Mouse (Mus musculus) lung, postnatal 0 days (tissue): ENCODE measurements at regions not wholly inside any gene's neighbourhood (a gene's known extent, or its start where the extent isn't known, plus 50 kb on each side); places are given as distances from the start of the nearest gene placed in this dataset.

ENCODE experiments used
- ATAC-seq: fragments of 200-750 bp; cut with Nextera tagmentation; 2 replicates; pipeline ENCODE4 v1.8.0; 2017; ENCODE audit warnings: moderate library complexity
- DNase-seq: peaks from one replicate; pipeline ENCODE4 v3.0.0-alpha.2; 2016; ENCODE audit warnings: low spot score
- H3K27ac ChIP-seq: fragments of 300-500 bp; sonication (generic); 2 replicates; pipeline ENCODE4 v1.5.1; 2014; ENCODE audit warnings: antibody characterized with exemption, mild to moderate bottlenecking, low read length, mixed read lengths
- H3K27me3 ChIP-seq: fragments of 300-500 bp; sonication (generic); replicated peaks from 2 replicates; pipeline ENCODE4 v1.6.1; 2014; ENCODE audit warnings: low read length, mixed read lengths; ENCODE audit not compliant: insufficient read depth
- H3K36me3 ChIP-seq: fragments of 300-500 bp; sonication (generic); 2 replicates; pipeline ENCODE4 v1.6.1; 2014; ENCODE audit warnings: low read length, mixed read lengths; ENCODE audit not compliant: insufficient read depth
- H3K4me1 ChIP-seq: fragments of 300-500 bp; sonication (generic); 2 replicates; pipeline ENCODE4 v1.6.1; 2014; ENCODE audit warnings: antibody characterized with exemption, low read depth, low read length, mixed read lengths; ENCODE audit not compliant: insufficient read depth
- H3K4me2 ChIP-seq: fragments of 300-500 bp; sonication (generic); replicated peaks from 2 replicates; pipeline ENCODE4 v1.6.1; 2014; ENCODE audit warnings: low read depth, mild to moderate bottlenecking, low read length, moderate library complexity, mixed read lengths
- H3K4me3 ChIP-seq: fragments of 300-500 bp; sonication (generic); 2 replicates; pipeline ENCODE4 v1.5.1; 2014; ENCODE audit warnings: low read depth, low read length
- H3K9ac ChIP-seq: fragments of 300-500 bp; sonication (generic); replicated peaks from 2 replicates; pipeline ENCODE4 v1.6.1; 2014; ENCODE audit warnings: low read depth, mild to moderate bottlenecking
- H3K9me3 ChIP-seq: fragments of 300-500 bp; sonication (generic); 2 replicates; pipeline ENCODE4 v1.6.1; 2016; ENCODE audit warnings: low read length, mixed read lengths
- CTCF ChIP-seq: IDR thresholded peaks from 2 replicates; pipeline ENCODE4 v1.5.1; 2016; ENCODE audit warnings: antibody characterized with exemption, mild to moderate bottlenecking
- EP300 ChIP-seq: IDR thresholded peaks from 2 replicates; pipeline ENCODE4 v1.6.1; 2016; ENCODE audit warnings: antibody characterized with exemption, mild to moderate bottlenecking, control low read depth
- WGBS: fragments of 180-500 bp; shearing (Covaris S2); extraction: QIAGEN DNeasy Blood & Tissue Kit; methylation state at CpG from one replicate; pipeline ENCODE4 v1.1.7; 2014; 5-methylcytosine and 5-hydroxymethylcytosine counted together

DNA sequence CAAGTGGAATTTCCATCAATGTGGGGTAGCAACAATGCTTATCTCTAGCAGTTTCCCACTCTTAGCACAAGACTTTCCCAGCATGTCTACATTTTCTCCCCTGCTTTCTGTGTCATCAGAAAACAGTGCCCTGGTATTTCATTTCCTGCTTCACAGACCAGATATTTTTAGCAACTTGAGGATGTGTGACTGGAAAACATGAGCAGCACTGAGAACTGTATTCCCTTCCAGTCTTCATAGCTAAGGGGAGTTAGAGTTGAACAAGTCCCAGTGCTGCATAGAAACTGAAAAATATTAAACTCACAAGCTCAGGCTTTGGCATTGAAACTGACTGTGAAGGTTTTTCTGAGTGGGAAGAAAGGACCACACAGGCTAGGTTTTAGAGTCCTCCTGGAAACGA is 73.7 kb upstream of the App start:
- 43% methylated on average over 1 of the region's 1 CpGs for WGBS
- ATAC-seq (no peak), DNase-seq (no peak)
- H3K4me2 ChIP-seq: no peak overlapping the region
- H3K36me3 ChIP-seq: no peaks in the 10 kb centered on the region
- TF ChIP-seq EP300 (no peak), CTCF (no peak)
- H3K9me3 ChIP-seq: no peaks in the 10 kb centered on the region
- H3K27me3 ChIP-seq: no peaks in the 10 kb centered on the region
- H3K4me3 ChIP-seq: no peak overlapping the region
- H3K4me1 ChIP-seq: no peaks in the 10 kb centered on the region
- H3K9ac ChIP-seq: no peak overlapping the region
- H3K27ac ChIP-seq: no peak overlapping the region

DNA sequence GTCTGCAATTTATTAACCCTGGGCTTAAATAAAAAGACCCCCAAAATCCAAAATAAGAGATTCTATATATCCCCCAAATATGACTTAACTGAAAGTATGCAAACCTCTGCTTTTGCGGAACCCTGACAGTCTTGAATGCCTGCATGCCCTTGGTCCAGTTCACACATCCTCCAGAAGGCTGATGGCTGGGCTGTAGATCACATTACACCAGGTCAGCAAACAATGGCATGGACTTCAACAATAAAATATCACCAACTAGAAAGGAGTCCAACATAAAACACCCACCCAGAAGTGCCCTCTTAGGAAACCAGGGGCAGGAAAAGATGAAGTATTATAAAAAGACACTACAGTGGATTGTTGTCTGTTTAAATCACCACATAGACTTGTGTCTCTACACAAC is 59.5 kb upstream of the App start:
- Histone ChIP-seq H3K4me2 (no peak overlapping the region), H3K36me3 (no peaks in the 10 kb centered on the region), H3K9me3 (no peaks in the 10 kb centered on the region), H3K4me1 (no peaks in the 10 kb centered on the region), H3K4me3 (no peak overlapping the region), H3K27me3 (no peaks in the 10 kb centered on the region), H3K9ac (no peak overlapping the region), H3K27ac (no peak overlapping the region)
- WGBS: 95% methylated on average over 1 of the region's 1 CpGs
- TF ChIP-seq EP300 (no peak), CTCF (no peak)
- DNase-seq: no peak
- ATAC-seq: no peak

DNA sequence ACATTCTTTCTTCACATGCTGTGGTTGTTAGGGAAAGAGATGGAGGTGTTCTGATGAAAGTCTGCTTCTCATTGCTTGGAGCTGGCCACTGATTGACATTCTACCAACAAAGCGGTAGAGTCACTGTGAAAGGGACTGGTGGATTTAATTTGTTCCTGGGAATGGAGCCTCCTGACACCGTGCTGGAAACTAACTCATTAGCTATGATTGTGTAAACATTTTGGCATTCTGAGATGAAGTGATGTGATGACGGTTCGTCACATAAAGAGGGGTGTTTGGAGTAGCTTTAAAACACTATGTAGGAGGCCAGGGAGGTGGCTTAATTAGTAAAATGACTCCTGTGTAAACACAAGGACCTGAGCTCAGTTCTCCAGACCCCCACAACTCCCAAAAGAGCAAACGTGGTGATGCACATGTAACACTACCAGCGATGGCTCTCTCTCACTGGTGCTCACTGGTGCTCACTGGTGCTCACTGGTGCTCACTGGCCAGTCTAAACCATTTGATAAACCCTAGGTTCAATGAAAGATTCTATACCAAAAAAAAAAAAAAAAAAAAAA is 58.4 kb upstream of the App start:
- no peak overlapping the region for H3K27ac ChIP-seq
- no peaks in the 10 kb centered on the region for H3K9me3 ChIP-seq
- no peak overlapping the region for H3K4me3 ChIP-seq
- H3K36me3 ChIP-seq: no peaks in the 10 kb centered on the region
- H3K27me3 ChIP-seq: no peaks in the 10 kb centered on the region
- DNase-seq (no peak), ATAC-seq (no peak)
- H3K4me2 ChIP-seq: no peak overlapping the region
- H3K9ac ChIP-seq: no peak overlapping the region
- WGBS: 36% methylated on average over 6 of the region's 6 CpGs
- no peaks in the 10 kb centered on the region for H3K4me1 ChIP-seq
- TF ChIP-seq CTCF (no peak), EP300 (no peak)

DNA sequence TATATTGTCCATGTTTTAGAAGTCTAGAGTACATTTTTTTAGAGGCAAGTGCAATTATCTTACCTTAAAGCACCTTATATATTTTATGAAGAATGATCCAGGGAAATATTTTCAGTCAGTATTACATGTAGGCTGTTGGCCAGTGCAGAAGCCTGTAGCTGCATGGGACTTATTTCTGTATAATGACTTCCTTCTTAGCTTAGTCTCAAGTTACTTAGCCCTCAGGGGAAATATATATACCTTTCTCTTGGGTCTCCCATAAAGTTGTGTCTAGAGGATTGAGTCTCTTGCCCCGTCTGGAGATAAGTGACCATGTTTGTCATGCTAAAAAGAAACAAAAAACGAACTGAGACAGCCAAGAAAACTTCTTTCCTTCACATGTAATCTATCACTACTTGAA is 57.8 kb upstream of the App start:
- no peaks in the 10 kb centered on the region for H3K4me1 ChIP-seq
- DNase-seq: no peak
- H3K27ac ChIP-seq: no peak overlapping the region
- H3K36me3 ChIP-seq: no peaks in the 10 kb centered on the region
- 28% methylated on average over 2 of the region's 2 CpGs for WGBS
- H3K4me2 ChIP-seq: no peak overlapping the region
- no peak overlapping the region for H3K9ac ChIP-seq
- H3K4me3 ChIP-seq: no peak overlapping the region
- H3K9me3 ChIP-seq: no peaks in the 10 kb centered on the region
- no peak for TF ChIP-seq CTCF
- no peak for TF ChIP-seq EP300
- no peaks in the 10 kb centered on the region for H3K27me3 ChIP-seq
- no peak for ATAC-seq

DNA sequence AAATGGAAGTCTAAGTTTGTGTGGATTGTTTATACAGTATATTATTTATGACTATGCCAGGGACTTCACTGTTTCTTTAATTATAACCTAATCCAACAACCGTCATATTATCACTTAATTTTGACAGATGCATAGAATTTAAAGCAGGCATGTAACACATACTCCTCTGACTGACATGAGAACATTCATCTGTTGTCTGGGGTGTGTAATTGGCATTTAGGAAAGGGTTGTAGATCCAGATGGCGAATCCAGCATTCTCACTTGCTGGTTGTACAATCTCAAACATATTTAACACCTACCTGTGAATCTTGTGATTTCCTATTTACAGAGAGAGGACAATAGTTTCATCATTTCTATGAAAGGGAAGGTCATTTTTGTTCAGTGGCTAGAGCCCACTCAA is 50.8 kb upstream of the App start:
- Histone ChIP-seq H3K4me3 (no peak overlapping the region), H3K9me3 (no peaks in the 10 kb centered on the region), H3K4me1 (no peaks in the 10 kb centered on the region), H3K27ac (no peak overlapping the region), H3K36me3 (no peaks in the 10 kb centered on the region), H3K27me3 (no peaks in the 10 kb centered on the region), H3K4me2 (no peak overlapping the region), H3K9ac (no peak overlapping the region)
- ATAC-seq (no peak), DNase-seq (no peak)
- TF ChIP-seq EP300 (no peak), CTCF (no peak)
- 68% methylated on average over 2 of the region's 2 CpGs for WGBS
